Mouse (Mus musculus): ENCODE results near the gene Vdac1.
A peak's percentile ranks its signal among the peaks of the same experiment; 100 is the strongest.
"Not testable (repeated sequence)": the region's sequence is repeated elsewhere in the genome, so short reads cannot be mapped to it uniquely, and the experiment has no call there.

Gene Vdac1

GRCm38 (mm10) chr11:52344991-52345777 is 15.5 kb upstream of the Vdac1 start:
- DNase-seq = no peak

GRCm38 (mm10) chr11:52345939-52346634 is 14.6 kb upstream of the Vdac1 start:
- DNase-seq = peak; percentile 84

GRCm38 (mm10) chr11:52346635-52347005 is 14.0 kb upstream of the Vdac1 start:
- DNase-seq = no peak

- DNase-seq = no peak
Measured at GRCm38 (mm10) chr11:52348156-52348555, 12.5 kb upstream of the Vdac1 start.

- DNase-seq = no peak
Measured at GRCm38 (mm10) chr11:52348724-52349123, 11.9 kb upstream of the Vdac1 start.

GRCm38 (mm10) chr11:52350924-52351323 is 9.7 kb upstream of the Vdac1 start:
- DNase-seq = no peak

GRCm38 (mm10) chr11:52352271-52352670 is 8.4 kb upstream of the Vdac1 start:
- DNase-seq = no peak

GRCm38 (mm10) chr11:52354644-52355043 is 6.0 kb upstream of the Vdac1 start:
- no peak for DNase-seq

GRCm38 (mm10) chr11:52355601-52356000 is 5.1 kb upstream of the Vdac1 start:
- no peak for DNase-seq

- not testable (repeated sequence) for DNase-seq
Measured at GRCm38 (mm10) chr11:52357091-52357490, 3.6 kb upstream of the Vdac1 start.

- DNase-seq = no peak
Measured at GRCm38 (mm10) chr11:52358520-52358919, 2.1 kb upstream of the Vdac1 start.

GRCm38 (mm10) chr11:52359686-52360470 is 782 bp upstream of the Vdac1 start:
- no peak for DNase-seq

- no peak for DNase-seq
Measured at GRCm38 (mm10) chr11:52361287-52361921, 744 bp downstream of the Vdac1 start.

- DNase-seq = no peak
Measured at GRCm38 (mm10) chr11:52364376-52364775, 3.7 kb downstream of the Vdac1 start.

GRCm38 (mm10) chr11:52365143-52365542 is 4.5 kb downstream of the Vdac1 start:
- no peak for DNase-seq

GRCm38 (mm10) chr11:52366358-52366757 is 5.7 kb downstream of the Vdac1 start:
- no peak for DNase-seq

GRCm38 (mm10) chr11:52368176-52368985 is 7.7 kb downstream of the Vdac1 start:
- DNase-seq = no peak

- no peak for DNase-seq
Measured at GRCm38 (mm10) chr11:52369252-52370134, 8.8 kb downstream of the Vdac1 start.

GRCm38 (mm10) chr11:52370135-52370452 is 9.4 kb downstream of the Vdac1 start:
- no peak for DNase-seq

- DNase-seq = peak; percentile 52
Measured at GRCm38 (mm10) chr11:52370538-52370937, 9.9 kb downstream of the Vdac1 start.

GRCm38 (mm10) chr11:52373841-52374240 is 13.2 kb downstream of the Vdac1 start:
- DNase-seq = no peak
